Mouse (Mus musculus): ENCODE measurements at regions not wholly inside any gene's neighbourhood (a gene's known extent, or its start where the extent isn't known, plus 50 kb on each side); places are given as distances from the start of the nearest gene placed in this dataset.

DNA sequence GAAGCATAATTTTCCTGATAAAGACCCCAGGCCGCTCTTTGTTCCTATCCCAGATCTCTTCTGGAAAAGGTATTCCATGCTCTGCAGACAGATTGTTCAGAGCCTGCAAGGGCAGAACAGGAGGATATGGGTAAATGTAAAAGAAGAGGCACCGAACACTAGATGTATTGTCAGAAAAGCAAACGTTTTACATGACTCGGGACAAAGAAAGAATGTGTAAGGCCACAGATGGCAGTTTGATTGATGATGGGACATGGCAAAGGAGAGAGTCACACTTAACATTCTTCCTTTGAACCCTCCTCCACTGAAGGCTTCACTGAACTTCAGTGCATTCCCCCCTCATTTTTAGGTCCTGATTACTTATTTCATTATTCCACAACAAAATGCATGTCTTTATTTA is 295.6 kb upstream of the Etaa1 start:
- no peak for DNase-seq
- 69% methylated on average over 4 of the region's 4 CpGs for whole genome bisulfite sequencing

DNA sequence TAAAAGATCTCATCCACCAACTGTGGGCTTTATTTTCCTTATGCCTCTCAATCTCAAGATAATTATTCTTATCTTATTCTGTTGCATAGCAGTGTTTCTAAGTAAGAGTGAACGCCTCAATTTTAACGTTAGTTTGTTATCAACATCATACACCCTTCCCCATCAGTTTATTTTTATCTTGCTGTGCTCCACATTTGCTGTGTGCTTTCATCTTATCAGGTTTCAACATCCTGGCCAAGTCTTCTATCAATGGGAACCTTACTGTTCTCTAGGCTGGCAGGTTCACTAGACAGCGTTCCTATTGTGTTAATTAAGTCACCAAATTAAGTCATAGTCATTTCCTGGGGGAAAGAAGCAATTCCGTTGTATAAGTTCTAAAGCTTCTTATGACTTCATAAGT is 263.1 kb upstream of the Etaa1 start:
- TF ChIP-seq POLR2A (IDR thresholded peaks at IDR 0.05; ENCODE audit: control insufficient read depth, extremely low read depth, insufficient read depth, low read length, poor library complexity) (no peak), CTCF (IDR thresholded peaks at IDR 0.05; ENCODE audit: borderline replicate concordance, control insufficient read depth, extremely low read depth, insufficient read depth, low read length, poor library complexity) (no peak)
- H3K4me1 ChIP-seq (replicated peaks; ENCODE audit: control insufficient read depth, insufficient read depth, low read length), result no peaks in the 10 kb centered on the region
- no peaks in the 10 kb centered on the region for H3K36me3 ChIP-seq (ENCODE audit: control insufficient read depth, insufficient read depth, low read length)
- no peaks in the 10 kb centered on the region for H3K27me3 ChIP-seq (ENCODE audit: control insufficient read depth, insufficient read depth, low read length)
- H3K27ac ChIP-seq (ENCODE audit: control insufficient read depth, insufficient read depth, low read length), result no peak overlapping the region
- no peak for DNase-seq
- no peak overlapping the region for H3K4me3 ChIP-seq (ENCODE audit: control insufficient read depth, insufficient read depth, low read length)
- 37% methylated on average over 4 of the region's 4 CpGs for WGBS

More for the DNA sequence above, 295.6 kb upstream of the Etaa1 start:
- Histone ChIP-seq H3K4me1 (replicated peaks; ENCODE audit: control insufficient read depth, insufficient read depth, low read length) (no peaks in the 10 kb centered on the region), H3K36me3 (ENCODE audit: control insufficient read depth, insufficient read depth, low read length) (no peaks in the 10 kb centered on the region), H3K27ac (ENCODE audit: control insufficient read depth, insufficient read depth, low read length) (no peak overlapping the region), H3K27me3 (ENCODE audit: control insufficient read depth, insufficient read depth, low read length) (no peaks in the 10 kb centered on the region), H3K4me3 (ENCODE audit: control insufficient read depth, insufficient read depth, low read length) (no peak overlapping the region)
- TF ChIP-seq POLR2A (IDR thresholded peaks at IDR 0.05; ENCODE audit: control insufficient read depth, extremely low read depth, insufficient read depth, low read length, poor library complexity) (no peak), CTCF (IDR thresholded peaks at IDR 0.05; ENCODE audit: borderline replicate concordance, control insufficient read depth, extremely low read depth, insufficient read depth, low read length, poor library complexity) (no peak)

DNA sequence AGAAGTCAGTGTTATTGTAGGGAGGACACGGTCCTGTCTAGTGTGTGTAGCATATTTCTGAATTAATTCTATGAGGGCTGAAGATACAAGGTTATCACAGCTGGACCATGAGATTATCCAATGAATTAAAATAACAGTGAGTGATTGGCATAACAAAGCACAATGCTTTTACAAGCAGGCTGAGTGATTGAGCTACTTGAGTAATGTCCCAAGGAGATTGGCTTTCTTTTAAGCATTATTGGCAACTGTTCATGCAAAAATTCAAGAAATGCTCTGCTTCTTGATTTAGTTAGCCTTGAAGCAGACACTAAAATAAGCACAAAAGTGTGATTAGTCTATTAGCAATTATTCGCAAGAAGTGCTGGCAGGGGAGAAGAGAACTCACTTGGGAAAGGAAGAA is 219.4 kb upstream of the Etaa1 start:
- Histone ChIP-seq H3K36me3 (ENCODE audit: control insufficient read depth, insufficient read depth, low read length) (no peaks in the 10 kb centered on the region), H3K27me3 (ENCODE audit: control insufficient read depth, insufficient read depth, low read length) (no peaks in the 10 kb centered on the region), H3K4me3 (ENCODE audit: control insufficient read depth, insufficient read depth, low read length) (no peak overlapping the region), H3K4me1 (replicated peaks; ENCODE audit: control insufficient read depth, insufficient read depth, low read length) (no peaks in the 10 kb centered on the region), H3K27ac (ENCODE audit: control insufficient read depth, insufficient read depth, low read length) (no peak overlapping the region)
- TF ChIP-seq CTCF (IDR thresholded peaks at IDR 0.05; ENCODE audit: borderline replicate concordance, control insufficient read depth, extremely low read depth, insufficient read depth, low read length, poor library complexity) (no peak), POLR2A (IDR thresholded peaks at IDR 0.05; ENCODE audit: control insufficient read depth, extremely low read depth, insufficient read depth, low read length, poor library complexity) (no peak)
- 87% methylated on average over 2 of the region's 2 CpGs for WGBS
- no peak for DNase-seq

DNA sequence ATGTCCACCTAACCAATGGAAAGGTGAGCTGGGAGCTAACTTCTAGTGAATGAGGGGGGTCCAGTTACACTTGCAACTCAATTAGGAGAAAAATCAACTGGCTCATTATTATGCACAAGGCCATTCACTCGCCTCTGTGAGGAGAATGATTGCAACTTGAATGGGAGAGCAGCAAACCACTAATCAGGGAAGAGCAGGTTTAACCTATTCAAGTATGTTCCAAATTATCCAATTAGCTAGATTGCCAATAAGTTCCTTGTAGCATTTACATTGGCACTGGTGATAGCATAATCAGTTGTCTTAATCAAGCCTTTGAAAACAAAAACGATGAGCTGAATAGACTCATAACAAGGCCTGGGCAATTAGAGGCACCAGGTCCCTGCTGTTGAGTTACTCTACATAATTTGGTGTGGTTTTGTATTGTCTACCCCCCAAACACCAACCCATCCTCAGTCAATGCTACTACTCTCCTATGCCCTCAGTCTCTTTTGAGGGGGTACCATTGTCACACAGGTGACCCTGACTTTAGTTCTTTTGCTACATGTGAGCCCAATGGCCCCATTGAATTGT is 217.6 kb upstream of the Etaa1 start:
- no peak overlapping the region for H3K4me3 ChIP-seq (ENCODE audit: control insufficient read depth, insufficient read depth, low read length)
- H3K27ac ChIP-seq (ENCODE audit: control insufficient read depth, insufficient read depth, low read length), result no peak overlapping the region
- no peaks in the 10 kb centered on the region for H3K27me3 ChIP-seq (ENCODE audit: control insufficient read depth, insufficient read depth, low read length)
- no peaks in the 10 kb centered on the region for H3K36me3 ChIP-seq (ENCODE audit: control insufficient read depth, insufficient read depth, low read length)
- H3K4me1 ChIP-seq (replicated peaks; ENCODE audit: control insufficient read depth, insufficient read depth, low read length), result no peaks in the 10 kb centered on the region
- TF ChIP-seq POLR2A (IDR thresholded peaks at IDR 0.05; ENCODE audit: control insufficient read depth, extremely low read depth, insufficient read depth, low read length, poor library complexity) (no peak), CTCF (IDR thresholded peaks at IDR 0.05; ENCODE audit: borderline replicate concordance, control insufficient read depth, extremely low read depth, insufficient read depth, low read length, poor library complexity) (no peak)
- WGBS, result 88% methylated on average over 2 of the region's 2 CpGs
- no peak for DNase-seq

DNA sequence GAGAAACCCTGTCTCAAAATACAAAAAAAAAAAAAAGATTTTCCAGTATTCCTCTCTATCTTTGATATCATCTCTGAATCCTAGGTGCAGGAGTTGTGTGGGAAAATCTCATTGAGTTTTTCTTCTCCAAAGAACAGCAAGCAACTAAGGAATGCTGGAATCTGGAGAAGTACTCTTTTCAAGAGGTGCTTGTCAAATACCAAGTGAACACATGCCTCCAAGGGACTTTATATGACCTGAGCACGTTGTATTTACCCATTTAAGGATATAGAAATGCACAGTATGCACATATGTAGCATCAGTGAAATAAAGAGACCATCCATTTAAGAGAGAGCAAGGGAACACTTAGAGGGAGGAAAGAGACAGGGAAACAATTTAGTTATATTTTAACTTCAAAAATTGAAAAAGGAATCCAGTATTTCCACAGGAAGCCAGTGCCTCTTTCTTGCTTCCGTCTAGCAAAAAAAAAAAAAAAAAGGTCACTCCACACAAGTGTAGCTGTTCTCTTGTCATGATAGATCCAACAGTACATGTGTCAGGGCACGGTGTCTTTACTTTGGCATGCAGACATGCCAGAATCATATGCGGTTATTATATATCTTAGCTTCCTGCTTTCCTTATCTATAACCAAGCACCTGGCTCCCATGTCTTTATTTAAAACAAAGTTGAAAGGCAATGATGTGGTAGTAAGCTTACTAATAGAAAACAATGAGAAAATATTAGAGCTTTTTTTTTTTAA is 212.1 kb upstream of the Etaa1 start:
- 63% methylated on average over 4 of the region's 4 CpGs for WGBS
- no peaks in the 10 kb centered on the region for H3K36me3 ChIP-seq (ENCODE audit: control insufficient read depth, insufficient read depth, low read length)
- no peak overlapping the region for H3K27ac ChIP-seq (ENCODE audit: control insufficient read depth, insufficient read depth, low read length)
- no peak overlapping the region for H3K4me3 ChIP-seq (ENCODE audit: control insufficient read depth, insufficient read depth, low read length)
- DNase-seq, result no peak
- no peak for TF ChIP-seq CTCF (IDR thresholded peaks at IDR 0.05; ENCODE audit: borderline replicate concordance, control insufficient read depth, extremely low read depth, insufficient read depth, low read length, poor library complexity)
- TF ChIP-seq POLR2A (IDR thresholded peaks at IDR 0.05; ENCODE audit: control insufficient read depth, extremely low read depth, insufficient read depth, low read length, poor library complexity), result no peak
- H3K27me3 ChIP-seq (ENCODE audit: control insufficient read depth, insufficient read depth, low read length), result no peaks in the 10 kb centered on the region
- H3K4me1 ChIP-seq (replicated peaks; ENCODE audit: control insufficient read depth, insufficient read depth, low read length), result no peaks in the 10 kb centered on the region

DNA sequence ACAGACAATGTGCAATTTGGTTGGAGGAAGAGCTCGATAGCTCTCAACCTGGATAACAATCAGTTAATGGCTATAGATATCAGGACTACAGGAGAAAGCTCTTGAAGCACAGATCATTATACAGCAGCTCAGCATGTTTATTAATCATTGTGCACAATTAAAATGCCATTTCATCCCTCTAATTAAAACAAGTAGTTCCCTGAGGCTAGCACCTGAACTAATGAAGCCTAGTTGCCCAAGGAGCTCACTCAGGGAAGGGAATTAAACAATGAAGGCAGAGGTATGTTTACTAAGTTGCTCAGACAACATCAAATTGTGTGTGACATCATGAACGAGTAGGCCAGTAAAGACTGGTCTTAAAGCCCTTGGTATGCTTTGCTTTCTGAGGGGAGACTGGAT is 210.3 kb upstream of the Etaa1 start:
- Histone ChIP-seq H3K4me1 (replicated peaks; ENCODE audit: control insufficient read depth, insufficient read depth, low read length) (no peaks in the 10 kb centered on the region), H3K27me3 (ENCODE audit: control insufficient read depth, insufficient read depth, low read length) (no peaks in the 10 kb centered on the region), H3K4me3 (ENCODE audit: control insufficient read depth, insufficient read depth, low read length) (no peak overlapping the region), H3K27ac (ENCODE audit: control insufficient read depth, insufficient read depth, low read length) (no peak overlapping the region), H3K36me3 (ENCODE audit: control insufficient read depth, insufficient read depth, low read length) (no peaks in the 10 kb centered on the region)
- TF ChIP-seq CTCF (IDR thresholded peaks at IDR 0.05; ENCODE audit: borderline replicate concordance, control insufficient read depth, extremely low read depth, insufficient read depth, low read length, poor library complexity) (no peak), POLR2A (IDR thresholded peaks at IDR 0.05; ENCODE audit: control insufficient read depth, extremely low read depth, insufficient read depth, low read length, poor library complexity) (no peak)
- WGBS, result 88% methylated on average over 2 of the region's 2 CpGs
- no peak for DNase-seq
